Mouse (Mus musculus) embryo, embryonic 11 days (tissue): ENCODE data around the gene Cntnap2.

Source experiments
- DNase-seq: peaks from one replicate; pipeline ENCODE4 v3.0.0-alpha.2; 2015

The Cntnap2 gene

DNA sequence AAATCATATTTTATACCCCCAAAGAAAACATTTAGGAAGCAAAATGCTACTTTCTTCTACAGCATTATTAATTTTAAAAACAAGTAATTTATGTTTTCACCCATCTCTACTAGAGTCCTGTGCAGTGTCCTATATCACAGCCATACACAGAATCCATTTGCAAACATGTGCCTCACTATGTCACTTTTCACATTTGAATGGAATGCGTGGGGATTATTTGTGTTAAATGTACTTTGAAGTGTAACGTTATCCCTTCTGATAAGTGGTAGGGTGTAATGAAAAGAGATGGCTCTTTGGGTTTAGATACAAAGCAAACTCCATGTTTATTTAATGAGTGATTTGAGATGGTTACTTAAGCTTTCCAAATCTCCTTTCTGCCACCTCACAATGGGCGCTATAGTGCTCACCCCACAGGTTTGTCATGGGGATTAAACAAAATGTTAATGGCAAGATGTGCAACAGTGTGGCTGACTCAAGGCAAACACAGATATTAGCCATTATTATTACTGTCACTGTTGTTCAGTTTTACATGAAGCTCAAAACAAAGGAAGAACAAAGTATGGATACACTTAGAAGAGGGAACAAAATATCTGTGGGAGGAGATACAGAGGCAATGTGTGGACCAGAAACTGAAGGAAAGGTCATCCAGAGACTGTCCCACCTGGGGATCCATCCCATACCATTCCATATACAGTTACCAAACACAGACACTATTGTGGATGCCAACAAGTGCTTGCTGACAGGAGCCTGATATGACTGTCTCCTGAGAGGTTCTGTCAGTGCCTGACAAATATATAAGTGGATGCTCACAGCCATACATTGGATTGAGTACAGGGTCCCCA is 886.2 kb downstream of the Cntnap2 start:
- DNase-seq, result no peak

DNA sequence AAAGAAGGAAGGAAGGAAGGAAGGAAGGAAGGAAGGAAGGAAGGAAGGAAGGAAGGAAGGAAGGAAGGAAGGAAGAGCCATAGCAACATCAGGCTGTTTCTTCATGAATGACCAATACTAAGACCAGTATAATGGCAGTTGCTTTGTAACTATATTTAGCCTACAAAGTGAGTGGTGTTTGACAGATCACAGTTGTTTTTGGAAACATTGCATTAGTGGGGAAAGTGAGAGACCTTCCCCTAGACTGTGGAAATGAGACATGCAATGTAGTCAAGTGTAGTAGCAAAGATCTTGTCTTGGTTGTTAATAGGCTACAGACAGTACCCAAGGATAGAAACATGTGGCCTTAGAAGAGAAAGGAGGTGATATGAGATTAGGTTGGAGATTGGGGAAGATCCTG is 895.6 kb downstream of the Cntnap2 start:
- DNase-seq, result no peak

DNA sequence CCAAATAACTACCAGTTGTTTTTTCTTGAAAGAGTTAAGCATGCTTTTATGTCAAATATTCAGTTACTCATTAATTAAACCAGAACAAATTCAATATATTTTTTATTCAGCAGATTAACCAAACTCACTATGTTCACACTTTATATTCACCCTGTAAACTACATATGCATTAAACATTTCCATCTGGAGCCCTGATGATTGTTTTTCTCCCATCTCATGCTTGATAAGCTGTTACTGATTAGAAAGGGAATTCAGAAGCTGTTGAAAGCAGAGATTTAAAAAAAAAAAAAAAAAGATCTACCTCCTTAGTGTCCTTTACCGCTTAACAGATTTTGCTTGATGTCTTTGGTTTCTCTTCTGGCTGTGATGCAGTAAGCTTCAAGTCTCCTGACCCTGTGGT is 905.3 kb downstream of the Cntnap2 start:
- no peak for DNase-seq

DNA sequence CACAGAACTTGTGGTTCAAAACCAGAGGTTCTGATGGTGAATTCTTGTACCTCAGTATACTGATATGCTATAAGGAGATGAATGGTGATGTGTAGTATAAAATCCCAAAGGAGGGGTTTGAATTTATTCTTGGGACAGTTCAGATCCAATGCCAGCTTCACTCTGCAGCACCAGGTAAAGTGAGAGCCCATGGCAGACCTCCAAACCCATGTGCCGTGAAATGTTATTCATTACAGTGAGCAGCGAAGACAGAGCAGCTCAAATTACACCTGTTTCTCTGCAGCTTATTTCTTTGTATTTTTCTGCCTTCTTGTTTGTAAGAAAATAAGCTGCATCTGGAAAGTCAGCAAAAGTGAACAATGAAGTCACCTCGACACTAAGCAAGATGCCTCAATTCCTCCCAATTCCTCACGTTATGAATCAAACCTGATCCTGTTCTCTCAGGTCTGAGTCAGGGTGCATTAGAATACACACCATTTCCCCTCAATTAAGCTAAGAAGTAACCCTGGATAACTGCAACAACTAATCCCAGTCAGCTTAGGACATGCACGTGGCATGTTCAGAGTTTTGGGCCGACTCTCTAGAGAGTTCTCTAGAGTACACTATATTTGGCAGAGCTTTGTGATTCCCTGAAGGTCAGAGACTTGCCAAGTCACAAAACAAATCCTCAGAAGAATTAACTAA is 915.5 kb downstream of the Cntnap2 start:
- no peak for DNase-seq

DNA sequence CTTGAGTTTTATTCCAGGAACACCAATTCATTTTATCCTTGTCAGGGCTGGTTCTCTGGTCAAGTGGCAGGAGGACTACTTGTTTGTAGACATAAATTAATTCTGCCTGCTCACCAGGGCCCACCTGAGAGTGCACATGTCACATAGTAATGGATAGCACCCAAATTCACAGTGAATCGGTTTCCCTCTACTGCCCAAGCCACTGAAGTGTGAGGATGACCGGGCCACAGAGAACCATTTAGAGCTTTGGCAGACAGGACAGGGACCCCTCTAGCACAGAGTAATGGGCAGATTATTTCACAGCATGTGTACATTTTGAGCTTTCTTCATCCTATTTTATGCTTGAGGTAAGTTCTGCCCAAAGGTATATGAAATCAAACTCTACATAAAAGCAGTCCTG is 920.0 kb downstream of the Cntnap2 start:
- DNase-seq, result no peak

DNA sequence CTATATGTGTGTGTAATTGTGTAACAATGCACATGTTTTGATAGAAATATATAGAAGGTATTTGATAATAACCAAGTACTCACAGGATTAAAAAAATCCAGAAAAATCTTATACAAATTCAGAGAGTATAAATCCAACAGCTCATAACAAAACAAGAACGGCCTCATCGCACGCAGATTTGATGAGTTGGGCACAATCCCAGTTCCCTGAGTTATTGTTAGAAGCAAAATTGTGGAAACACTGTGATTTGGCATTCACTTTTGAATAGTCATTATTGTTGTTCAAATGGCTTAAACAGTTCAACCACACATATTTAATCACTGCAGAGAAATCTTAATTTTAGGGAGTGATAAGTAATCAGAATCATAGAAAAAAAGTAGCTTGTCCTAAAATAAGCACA is 928.9 kb downstream of the Cntnap2 start:
- no peak for DNase-seq

DNA sequence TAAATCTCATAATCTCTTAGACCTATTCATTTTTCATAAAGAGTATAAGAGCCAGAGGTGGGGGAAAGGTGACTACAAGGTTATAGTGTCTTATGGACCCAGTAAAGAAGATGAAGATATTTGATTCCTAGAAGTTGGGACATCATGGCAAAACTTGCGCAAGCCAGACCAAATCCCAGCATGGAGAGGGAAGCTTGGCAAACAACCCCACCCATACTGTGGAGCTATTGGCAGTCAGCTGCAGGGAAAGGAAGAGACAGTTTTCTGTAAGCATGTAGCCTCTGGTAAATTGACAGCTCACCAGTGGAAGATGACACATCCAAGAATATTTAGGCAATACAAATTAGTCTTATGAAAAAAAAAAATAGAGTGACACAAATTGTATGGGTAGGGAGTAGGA is 931.9 kb downstream of the Cntnap2 start:
- DNase-seq, result no peak

DNA sequence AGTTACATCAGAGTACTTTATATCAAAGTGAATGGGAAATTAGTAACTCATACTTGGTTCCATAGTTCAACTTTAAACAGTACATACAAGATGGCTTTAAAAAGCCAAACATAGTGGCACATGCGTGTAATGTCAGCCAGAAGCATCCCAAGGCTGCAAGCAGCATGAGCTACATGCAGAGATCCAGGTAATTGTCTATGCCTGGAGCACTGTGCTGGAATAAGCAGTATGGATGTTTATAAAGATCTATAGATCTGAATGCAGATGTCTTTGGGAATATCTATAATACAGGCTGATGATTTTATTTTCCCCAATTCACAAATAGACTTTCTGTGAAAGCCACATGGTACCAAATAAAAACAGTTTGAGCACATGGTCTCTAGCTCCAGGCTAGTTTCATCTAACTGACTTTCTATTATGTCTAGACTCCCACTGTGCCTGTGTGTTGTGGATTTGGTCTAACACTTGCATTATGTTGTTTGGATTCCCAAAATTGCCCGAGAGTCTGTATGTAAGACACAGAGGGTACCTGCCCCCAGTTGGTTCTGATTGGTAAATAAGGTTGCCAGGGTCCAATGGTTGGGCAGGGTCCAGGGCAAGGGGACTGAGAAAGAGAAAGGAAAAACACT is 963.5 kb downstream of the Cntnap2 start:
- no peak for DNase-seq

DNA sequence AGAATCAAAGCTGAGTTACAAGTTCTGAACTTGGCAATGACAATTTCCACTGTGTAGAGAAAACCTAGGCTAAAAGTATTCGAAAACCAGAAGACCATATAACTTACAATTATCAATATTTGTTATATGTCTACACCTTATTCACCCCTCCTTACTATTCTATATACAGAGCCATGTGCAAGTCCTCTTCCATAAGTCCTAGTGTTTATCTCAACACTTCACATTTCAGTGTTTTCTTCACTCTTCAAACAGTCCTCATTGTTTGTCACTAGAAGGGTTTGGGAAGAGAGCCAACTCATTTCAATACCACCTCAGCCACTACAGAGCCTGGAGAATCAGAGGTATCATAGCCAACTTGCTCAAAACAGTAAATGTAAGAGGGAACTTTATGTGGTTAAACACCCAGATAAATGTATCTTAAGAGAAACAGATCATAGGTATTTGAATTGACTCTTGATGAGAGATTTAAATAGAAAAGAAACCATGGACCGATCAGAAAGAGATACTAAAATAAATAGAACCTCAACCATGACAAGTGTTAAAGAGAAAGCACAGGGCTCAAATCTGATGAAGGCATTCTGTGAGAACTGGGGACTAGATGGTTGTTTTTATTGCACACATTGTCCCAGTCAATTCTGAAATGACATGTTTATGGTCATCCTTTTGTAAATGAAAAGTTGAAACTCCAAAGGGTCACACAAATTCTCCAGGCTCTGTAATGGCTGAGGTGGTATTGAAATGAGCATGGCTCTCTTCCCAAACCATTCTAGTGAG is 972.9 kb downstream of the Cntnap2 start:
- no peak for DNase-seq

DNA sequence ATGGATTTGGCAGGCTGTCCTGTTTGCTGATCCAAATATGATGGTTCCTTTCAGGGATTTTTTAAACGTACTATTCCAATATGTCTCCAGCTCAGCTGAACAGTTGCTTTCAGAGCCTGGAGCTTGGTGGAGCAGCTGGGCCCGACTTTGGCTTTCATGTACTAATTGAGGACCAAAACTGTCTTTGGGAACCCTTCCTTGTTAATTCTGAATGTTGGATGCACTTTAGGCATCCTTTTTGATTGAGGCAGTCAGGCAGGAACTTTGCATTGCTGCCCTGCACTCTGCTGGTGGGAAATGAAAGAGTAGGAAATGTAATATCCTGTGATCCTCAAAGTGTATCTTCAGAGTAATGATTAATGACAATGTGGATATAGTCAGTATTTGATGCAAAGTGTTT is 974.0 kb downstream of the Cntnap2 start:
- DNase-seq, result no peak

DNA sequence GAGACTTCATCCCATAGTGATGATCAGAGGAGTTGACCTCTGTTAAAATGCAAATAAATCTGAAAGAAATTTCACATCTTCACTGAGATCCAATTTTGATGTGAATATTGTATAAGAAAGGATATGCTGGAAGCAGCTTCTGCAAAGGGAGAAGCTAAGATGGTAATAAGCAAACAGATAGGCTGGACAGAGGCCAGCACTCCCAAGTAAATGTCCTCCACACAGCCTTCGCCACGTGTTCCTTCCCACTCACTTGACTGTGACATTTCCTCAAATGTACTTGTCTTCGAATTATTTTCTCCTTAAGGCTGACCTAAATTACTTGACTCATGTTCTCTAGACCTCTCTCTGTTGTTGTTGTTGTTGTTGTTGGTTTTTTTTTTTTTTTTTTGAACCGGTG is 981.5 kb downstream of the Cntnap2 start:
- no peak for DNase-seq

DNA sequence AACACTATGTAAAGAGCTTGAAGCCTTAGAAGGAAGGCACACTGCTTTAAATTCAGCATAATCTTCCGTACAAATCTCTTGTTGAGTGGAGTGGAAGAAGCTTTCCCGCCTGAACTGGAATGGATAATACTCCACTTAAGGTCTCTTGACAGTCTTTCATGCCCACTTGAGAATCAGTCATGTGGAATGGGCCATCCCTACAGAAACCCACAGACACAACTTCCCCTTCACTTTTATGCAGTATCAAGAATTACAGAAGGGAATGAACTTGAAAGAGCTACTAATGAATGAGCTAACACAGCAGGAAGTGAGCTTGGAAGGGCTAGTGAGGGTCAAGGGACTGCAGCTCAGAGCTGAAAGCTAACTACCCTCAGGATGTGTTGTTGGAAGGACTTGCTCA is 1021.1 kb downstream of the Cntnap2 start:
- peak; percentile 12 for DNase-seq

DNA sequence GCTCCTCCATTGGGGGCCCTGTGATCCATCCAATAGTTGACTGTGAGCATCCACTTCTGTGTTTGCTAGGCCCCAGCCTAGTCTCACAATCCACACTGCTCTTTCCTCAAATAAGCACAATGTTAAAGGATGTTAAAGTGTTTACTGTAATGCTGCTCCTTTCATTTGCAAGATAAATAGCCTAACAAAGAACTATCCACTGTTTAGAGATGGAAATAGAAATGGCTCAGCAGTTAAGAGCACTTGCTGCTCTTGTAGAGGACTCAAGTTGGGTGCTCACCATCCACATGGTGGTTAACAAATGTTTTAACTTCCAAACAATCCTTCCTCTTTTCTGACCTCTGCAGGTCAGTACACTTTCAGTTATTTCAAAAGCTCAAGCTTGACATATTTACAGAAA is 1022.3 kb downstream of the Cntnap2 start:
- no peak for DNase-seq

DNA sequence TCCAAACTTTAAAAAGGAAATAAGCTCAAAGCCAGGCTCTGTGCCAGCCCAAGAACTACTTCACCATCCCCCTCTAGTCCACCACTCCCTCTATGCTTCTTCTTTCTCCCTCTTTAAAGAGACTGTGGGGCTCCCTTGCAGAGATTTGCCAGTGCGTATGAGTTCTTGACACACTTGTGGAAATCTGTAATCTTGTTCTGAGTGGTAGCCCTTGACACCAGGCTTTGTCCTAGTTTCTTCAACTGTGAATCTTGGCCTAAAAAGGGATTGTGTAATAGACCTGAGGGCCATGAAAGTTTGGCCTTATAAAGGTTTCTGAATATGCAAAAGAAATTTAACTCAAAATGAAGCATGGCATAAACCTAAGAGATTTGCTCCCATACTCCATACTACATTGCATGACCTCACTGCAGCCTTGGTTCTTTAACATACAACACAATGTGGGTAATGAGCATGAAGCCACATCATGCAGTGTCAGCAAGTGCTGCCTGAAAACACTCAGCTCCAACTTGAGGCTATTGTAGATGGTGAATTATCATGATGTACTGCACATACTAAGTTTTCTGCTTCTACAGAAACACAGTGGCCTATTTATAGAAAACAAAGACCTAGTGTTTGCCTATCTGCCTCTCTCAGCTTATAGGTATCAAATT is 1084.2 kb downstream of the Cntnap2 start:
- no peak for DNase-seq

DNA sequence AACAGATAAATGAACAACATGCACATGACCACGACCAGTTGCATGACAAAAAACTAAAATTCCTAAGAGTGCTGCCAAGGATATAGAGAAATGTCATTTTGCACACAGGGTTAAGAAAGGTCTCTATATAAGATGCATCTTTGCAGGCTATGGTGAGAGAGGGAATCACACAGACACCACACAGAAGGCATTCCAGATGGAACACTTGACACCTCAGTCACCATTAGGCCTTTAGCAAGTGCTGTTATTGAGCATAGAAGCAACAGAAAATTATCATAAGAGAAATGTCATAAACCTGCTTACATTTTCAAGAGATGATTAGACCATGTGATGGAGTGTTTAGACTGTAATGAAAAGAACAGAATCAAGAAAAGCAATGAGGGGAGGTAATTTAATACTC is 1107.7 kb downstream of the Cntnap2 start:
- DNase-seq, result no peak

DNA sequence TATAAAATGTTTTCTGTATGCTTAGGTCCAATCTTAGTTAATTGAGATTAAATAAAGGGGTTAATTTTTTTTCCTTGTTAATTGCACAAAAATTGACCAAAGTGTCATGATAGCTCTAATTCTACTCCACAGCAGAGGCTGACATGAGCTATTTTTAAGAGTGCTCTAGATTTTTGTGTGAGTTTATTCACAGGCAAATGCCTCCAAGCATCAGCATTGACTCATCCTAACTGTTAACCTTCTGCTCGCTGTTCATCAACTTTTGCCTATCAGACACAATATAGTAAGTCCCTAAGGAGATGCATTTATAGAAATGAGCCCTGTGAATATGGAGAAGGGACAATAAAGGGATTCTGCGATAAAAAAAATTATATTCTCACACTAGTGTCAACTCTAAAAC is 1138.1 kb downstream of the Cntnap2 start:
- DNase-seq, result no peak

DNA sequence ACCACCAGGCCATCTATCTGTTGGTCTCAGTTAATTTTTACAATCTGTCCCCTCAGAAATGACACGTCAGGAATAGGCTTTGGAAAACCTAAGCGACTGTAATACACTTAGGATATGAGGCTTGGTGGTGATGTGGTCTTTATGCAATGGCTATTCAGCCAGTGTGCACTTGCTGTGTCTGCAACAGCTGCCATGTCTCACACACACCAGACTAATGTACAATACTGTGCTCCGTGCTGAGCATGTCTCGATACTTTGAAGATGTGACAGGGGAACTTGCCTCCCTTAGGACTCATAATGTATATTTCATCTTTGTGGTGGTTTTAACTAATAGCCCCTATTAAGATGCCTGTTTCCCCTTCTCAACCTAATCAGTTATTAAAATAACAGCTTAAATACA is 1142.7 kb downstream of the Cntnap2 start:
- no peak for DNase-seq

DNA sequence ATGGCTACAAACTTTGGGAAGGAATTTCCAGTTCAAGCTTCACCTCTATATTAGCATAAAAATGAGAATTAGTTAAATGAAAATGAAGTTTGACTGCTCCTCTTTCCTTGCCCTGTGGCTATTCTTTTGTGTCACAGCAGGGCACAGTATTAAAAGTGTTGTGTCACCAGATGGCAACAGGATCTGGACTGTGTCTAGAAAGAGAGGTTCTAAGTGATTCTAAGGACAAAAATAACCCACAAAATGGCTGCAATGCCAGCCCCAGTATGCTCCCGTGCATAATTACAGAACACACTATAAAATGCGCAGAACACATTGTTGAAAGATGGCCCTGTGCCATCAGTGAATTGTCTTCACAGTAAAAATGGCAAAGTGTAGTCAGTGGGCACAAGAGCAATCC is 1146.4 kb downstream of the Cntnap2 start:
- DNase-seq, result no peak

DNA sequence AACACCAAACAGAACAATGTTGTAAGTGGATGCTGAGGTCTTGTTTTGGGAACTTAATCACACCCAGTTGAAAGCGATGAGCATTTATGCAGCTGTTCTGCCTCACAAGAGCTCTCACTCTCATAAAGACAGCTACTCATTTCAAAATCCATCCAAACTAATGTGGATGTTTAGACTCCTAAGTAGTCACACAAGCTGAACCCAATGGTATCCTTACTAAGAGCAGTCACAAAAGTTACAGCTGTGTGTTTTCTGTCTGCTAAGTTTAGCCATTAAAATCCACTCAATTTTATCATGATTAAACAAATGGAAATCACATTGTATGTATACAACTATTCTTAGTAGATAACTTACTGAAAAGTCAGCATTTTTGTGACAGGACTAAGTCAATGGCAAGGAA is 1173.7 kb downstream of the Cntnap2 start:
- no peak for DNase-seq

DNA sequence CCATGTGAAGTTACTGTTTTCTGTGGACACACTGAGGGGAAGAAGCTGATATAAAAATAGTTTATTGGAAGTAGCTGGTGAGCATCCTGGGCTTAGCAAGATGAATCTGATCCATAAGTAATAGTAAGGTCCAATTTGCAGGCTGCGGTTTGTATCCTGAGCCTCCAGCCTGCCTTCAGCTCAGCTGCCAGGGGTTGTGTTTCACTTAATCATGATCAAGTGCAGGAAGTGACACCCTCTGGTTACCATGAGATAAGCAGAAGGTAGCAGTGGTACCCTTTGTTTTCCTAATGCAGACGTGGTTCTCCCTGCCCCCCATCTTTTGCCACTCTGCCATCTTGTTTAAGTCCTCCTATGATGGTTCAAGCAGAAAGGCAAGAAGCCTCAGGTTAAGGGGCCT is 1181.2 kb downstream of the Cntnap2 start:
- no peak for DNase-seq

DNA sequence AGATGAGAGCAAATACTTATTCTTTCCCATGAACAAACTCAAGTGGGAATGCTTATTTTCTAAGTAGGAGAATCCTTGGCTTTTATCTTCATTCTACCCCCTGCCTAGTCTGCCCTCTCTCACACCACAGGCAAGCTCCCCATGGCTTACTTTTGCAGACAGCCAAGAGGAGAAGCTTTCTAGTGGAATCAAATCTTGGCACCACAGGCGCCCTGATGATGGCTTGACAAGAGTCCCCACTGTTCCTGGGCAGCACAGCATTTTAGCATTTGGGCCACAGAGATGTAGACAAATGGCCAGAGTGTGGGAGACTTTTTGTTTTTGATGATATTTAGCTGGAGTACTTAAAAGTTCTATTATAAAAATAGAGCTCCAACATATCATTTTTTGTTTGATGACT is 1204.0 kb downstream of the Cntnap2 start:
- no peak for DNase-seq

DNA sequence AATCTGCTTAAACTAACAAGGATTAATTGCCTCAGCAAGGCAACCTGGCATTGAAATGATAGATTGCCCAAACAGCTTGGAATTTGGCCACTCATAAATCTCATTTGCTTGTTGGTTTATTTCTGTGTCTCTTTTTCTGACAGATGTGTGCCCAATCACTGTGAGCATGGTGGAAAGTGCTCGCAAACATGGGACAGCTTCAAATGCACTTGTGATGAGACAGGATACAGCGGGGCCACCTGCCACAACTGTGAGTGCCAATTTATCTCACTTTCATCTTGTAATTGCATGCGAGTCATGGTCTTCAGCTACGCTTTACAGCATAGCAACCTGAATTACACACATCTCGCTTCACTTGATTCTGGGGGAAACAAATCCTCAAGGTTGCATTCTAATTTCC is 1287.8 kb downstream of the Cntnap2 start:
- peak; percentile 2 for DNase-seq

DNA sequence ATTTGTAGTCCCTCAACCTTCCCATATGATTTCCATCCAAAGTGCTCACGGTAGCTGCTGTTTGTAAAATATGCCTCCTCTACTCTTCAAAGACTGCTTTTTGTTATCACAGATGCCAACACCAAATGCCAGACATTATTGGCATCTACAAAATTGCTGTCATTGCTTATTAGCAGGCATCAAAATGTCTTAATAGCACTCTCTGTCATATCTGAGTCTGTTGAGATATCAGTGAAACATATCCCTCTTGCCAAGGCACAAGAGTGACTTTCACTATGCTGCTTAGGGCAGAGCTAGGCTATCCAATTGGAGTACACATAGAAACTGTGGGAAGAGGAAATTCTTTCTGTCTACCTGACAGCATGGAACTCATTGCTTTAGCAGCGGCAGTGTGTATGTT is 1301.9 kb downstream of the Cntnap2 start:
- no peak for DNase-seq
